Mouse (Mus musculus) left cerebral cortex, postnatal 14 days (tissue): ENCODE measurements around the gene Btbd35f9. TPM values are rescaled to one million over a fixed set of nuclear protein-coding genes. Genes with fewer than 3 reads are reported as not detected.
"Not testable (repeated sequence)": the region's sequence is repeated elsewhere in the genome, so short reads cannot be mapped to it uniquely, and the experiment has no call there.

ENCODE experiments used
- DNase-seq, 2 experiments: peaks; one replicate each; pipeline ENCODE4 v3.0.0; 2021 to 2022; ENCODE audit warnings: low spot score in 2 of 2, mixed read lengths in 1 of 2
- intact Hi-C: fragments of 180-260 bp; cut with DNase I; formaldehyde crosslinking; loops from one replicate; pipeline ENCODE4 v1.15.1; 2025
- long read RNA-seq, 2 experiments: library from polyadenylated mRNA; stranded (forward); transcript quantifications; one replicate each; pipeline ENCODE4 v2.0.0; 2021
- total RNA-seq, 2 experiments: library from RNA; stranded (reverse); gene quantifications; 2 replicates each; pipeline ENCODE4 v1.2.3; 2021

Gene Btbd35f9
- not detected for total RNA-seq
- long read RNA-seq, experiment 1: 0 reads
- long read RNA-seq, experiment 2: 0 reads

GRCm38 (mm10) chrX:34161399-34161798 is at the start of gene Btbd35f9:
TSS of gene Btbd35f9 (minus strand) at chrX:34161499.
- intact Hi-C loops: not testable (repeated sequence)

More at GRCm38 (mm10) chrX:34161399-34161798, at the start of gene Btbd35f9:
- not testable (repeated sequence) for DNase-seq

Other genes starting within 250 kb of the Btbd35f9 start
- gene Btbd35f6, start 205.0 kb downstream of the Btbd35f9 start, total RNA-seq: not detected
- gene Gm21870, start 174.7 kb downstream of the Btbd35f9 start, total RNA-seq: not detected
- gene Spin2g, start 77.2 kb upstream of the Btbd35f9 start, total RNA-seq: not detected